Mouse (Mus musculus) bone marrow, adult 2 months (tissue): ENCODE measurements at regions not wholly inside any gene's neighbourhood (a gene's known extent, or its start where the extent isn't known, plus 50 kb on each side); places are given as distances from the start of the nearest gene placed in this dataset.

ENCODE experiments used
- CTCF ChIP-seq: fragments of 200-500 bp; IDR thresholded peaks from 2 replicates; pipeline ENCODE4 v1.5.1; 2011; ENCODE audit warnings: low read length, control low read depth; ENCODE audit not compliant: control insufficient read depth, insufficient read depth
- POLR2A ChIP-seq: fragments of 200-500 bp; IDR thresholded peaks from 2 replicates; pipeline ENCODE4 v1.6.1; 2011; ENCODE audit warnings: low read depth, mild to moderate bottlenecking, control low read depth, low read length, borderline replicate concordance; ENCODE audit not compliant: control insufficient read depth

GRCm38 (mm10) chr5:74864540-74865157, 161.9 kb upstream of the Lnx1 start:
- no peak for TF ChIP-seq POLR2A
- TF ChIP-seq CTCF: no peak
